Mouse (Mus musculus): ENCODE results near the gene Plcb2.

Plcb2 gene

GRCm38 (mm10) chr2:118659998-118660452 is 68.2 kb downstream of the Plcb2 start:
- peak; percentile 63 for DNase-seq (ENCODE audit: low read depth, low spot score)

GRCm38 (mm10) chr2:118659493-118659892 is 68.7 kb downstream of the Plcb2 start:
- no peak for DNase-seq (ENCODE audit: low read depth, low spot score)

GRCm38 (mm10) chr2:118659077-118659476 is 69.2 kb downstream of the Plcb2 start:
- no peak for DNase-seq (ENCODE audit: low read depth, low spot score)

- no peak for DNase-seq (ENCODE audit: low read depth, low spot score)
These were observed 69.8 kb downstream of the Plcb2 start for GRCm38 (mm10) chr2:118658457-118658856.
